Mouse (Mus musculus): ENCODE results near the gene Miga1. TPM values are rescaled to one million over a fixed set of nuclear protein-coding genes. Genes with fewer than 3 reads are reported as not detected.
A peak's percentile ranks its signal among the peaks of the same experiment; 100 is the strongest.

Gene Miga1
- polyA plus RNA-seq, 1 experiment, result 5.2 TPM

DNA sequence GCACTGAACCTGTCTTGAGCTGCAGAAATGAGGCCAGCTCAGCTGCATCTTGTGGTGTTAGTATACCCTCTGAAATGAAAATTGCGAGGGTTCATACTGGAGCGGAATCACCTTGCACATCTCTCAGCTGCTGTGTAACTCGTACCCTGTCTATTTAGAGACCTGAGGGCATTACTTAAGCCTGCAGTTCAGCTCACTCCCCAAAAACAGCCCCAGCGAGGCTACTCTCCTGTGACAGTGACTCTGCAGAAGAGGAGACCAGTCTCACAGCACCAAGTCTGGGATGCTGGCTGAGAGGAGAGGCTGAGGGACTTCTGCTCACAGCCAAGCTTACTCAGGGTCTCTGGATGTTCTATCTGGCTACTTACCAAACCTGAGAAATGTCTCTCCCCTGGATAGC lies 34.2 kb downstream of the Miga1 start:
- no peak for TF ChIP-seq FLI1 (IDR thresholded peaks at IDR 0.05; ENCODE audit: low read length)
- no peak for TF ChIP-seq GATA1 (IDR thresholded peaks at IDR 0.05; ENCODE audit: borderline replicate concordance, low read length)
- Histone ChIP-seq H3K9me3 (no peaks in the 10 kb centered on the region), H3K4me3 (replicated peaks) (no peak overlapping the region), H3K27me3 (replicated peaks) (no peaks in the 10 kb centered on the region), H3K36me3 (replicated peaks; ENCODE audit: low read length) (peaks cover 71% of the 10 kb centered on the region), H3K4me1 (peaks cover 23% of the 10 kb centered on the region)

DNA sequence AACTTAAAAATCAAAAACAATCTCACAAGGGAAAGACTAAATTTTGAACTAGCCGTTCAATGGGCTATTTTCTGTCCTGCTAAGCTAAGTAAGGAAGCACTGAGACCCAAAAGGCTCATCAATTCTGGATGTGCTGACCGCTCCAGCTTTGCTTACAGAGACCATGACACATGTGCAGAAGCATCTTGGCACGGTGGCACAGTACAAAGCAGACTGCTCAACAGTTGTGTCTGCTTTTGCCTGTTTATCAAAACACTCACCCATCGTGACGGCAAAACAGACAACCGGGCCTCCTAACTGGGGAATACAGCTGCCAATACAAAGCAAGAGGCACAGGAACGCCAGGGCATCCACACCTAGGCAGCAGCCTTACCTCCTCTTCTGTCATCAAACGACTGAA lies 35.1 kb downstream of the Miga1 start:
- Histone ChIP-seq H3K27me3 (replicated peaks) (no peaks in the 10 kb centered on the region), H3K36me3 (replicated peaks; ENCODE audit: low read length) (peaks cover 73% of the 10 kb centered on the region), H3K9me3 (no peaks in the 10 kb centered on the region), H3K4me3 (replicated peaks) (no peak overlapping the region), H3K4me1 (peaks cover 23% of the 10 kb centered on the region)
- TF ChIP-seq GATA1 (IDR thresholded peaks at IDR 0.05; ENCODE audit: borderline replicate concordance, low read length), result no peak
- TF ChIP-seq FLI1 (IDR thresholded peaks at IDR 0.05; ENCODE audit: low read length), result no peak

DNA sequence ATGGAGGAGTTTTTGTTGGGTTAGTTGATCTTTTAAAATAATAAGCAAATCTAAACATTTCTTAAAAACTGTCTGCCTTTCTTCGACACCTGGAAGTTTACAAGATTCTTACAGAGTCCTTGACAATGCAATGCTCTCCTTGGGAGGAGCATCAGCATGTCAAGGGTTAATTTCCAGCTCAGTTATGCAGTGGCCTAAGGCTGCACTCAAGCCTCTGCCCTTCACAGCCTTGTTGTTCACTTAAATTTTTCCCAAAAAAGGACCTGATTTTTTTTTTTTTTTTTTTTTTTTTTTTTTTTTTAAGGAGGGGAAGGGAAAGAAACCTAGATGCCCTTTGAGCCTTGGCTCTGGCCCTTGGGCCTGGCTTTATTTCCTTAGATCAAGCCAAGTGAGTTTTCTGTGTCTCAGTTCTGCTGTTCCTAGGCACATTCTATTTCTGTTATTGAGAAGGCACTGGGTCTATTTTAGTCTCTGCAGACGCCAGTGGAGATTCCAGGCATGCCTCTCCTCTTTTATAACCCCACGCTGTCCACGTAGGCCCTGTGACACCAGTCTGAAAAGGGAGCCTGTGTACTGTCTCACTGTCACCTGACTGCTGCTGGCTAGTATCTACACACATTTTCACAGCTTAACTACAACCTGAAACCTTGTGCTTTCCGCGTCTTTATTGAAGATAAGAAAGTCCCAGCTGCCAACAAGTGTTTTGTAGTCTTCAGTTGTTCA lies 36.0 kb downstream of the Miga1 start:
- Histone ChIP-seq H3K9me3 (no peaks in the 10 kb centered on the region), H3K27me3 (replicated peaks) (no peaks in the 10 kb centered on the region), H3K36me3 (replicated peaks; ENCODE audit: low read length) (peaks cover 70% of the 10 kb centered on the region), H3K4me3 (replicated peaks) (no peak overlapping the region), H3K4me1 (peaks cover 23% of the 10 kb centered on the region)
- no peak for TF ChIP-seq GATA1 (IDR thresholded peaks at IDR 0.05; ENCODE audit: borderline replicate concordance, low read length)
- TF ChIP-seq FLI1 (IDR thresholded peaks at IDR 0.05; ENCODE audit: low read length), result no peak

DNA sequence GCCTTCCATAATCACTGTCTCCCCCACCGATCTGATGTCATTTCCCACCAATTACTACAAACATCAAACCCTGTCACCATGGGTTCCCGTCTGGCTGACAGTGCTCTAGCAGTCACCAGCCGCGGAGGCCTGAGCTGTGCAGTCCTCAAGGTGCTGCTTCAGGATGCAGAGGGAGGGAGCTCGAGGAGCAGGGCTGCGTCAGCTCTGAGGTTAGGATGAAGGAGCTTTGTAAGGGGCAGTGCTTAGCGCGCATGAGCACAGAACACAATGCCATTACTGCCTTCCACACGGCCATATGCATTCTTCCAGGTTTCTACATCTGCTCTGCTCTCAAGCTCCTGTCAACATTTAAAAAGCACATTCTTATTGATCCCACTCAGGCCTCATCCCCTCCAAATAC lies 37.2 kb downstream of the Miga1 start:
- Histone ChIP-seq H3K27me3 (replicated peaks) (no peaks in the 10 kb centered on the region), H3K36me3 (replicated peaks; ENCODE audit: low read length) (peaks cover 62% of the 10 kb centered on the region), H3K4me3 (replicated peaks) (peak overlapping the region; percentile 18), H3K9me3 (no peaks in the 10 kb centered on the region), H3K4me1 (peaks cover 19% of the 10 kb centered on the region)
- TF ChIP-seq FLI1 (IDR thresholded peaks at IDR 0.05; ENCODE audit: low read length) (no peak), GATA1 (IDR thresholded peaks at IDR 0.05; ENCODE audit: borderline replicate concordance, low read length) (no peak)

DNA sequence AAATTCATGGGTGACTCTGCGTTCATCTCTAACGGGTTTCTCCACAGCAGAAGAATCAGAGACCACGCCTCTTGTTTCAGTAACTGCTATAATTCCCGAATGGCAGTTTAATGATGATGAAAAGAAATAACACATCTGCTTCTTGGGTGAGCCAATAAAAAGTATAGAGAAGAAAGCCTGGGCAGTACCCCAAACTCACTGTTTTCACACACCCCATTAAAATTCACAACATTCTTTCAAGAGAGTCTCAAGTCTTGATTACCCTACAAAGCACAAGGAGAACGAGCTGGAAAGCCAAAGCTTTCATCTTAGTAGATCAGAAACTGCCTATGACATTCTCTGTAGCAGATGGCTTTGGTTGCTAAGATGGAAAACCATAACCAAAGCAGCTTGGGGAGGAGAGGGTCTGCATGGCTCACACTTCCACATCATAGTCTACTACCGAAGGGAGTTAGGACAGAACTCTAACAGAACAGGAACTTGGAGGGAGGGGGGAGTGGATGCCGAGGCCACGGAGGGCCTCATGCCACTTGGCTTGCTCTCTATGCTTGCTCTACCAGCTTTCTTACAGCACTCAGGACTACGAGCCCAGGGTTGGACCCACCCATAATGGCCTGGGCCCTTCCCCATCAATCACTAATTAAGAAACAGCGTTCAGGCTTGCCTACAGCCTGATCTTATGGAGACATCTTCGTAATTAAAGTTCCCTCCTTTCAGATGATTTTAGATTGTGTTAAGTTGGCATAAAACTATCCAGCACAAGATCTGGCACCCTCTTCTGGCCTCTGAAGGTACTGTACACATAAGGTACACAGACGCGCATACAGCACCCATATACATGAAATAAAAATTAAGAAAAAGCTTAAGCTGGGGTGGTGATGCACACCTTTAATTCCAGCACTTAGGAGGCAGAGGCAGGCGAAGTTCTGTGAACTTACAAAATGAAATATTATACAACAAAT lies 39.5 kb downstream of the Miga1 start:
- Histone ChIP-seq H3K4me3 (replicated peaks) (no peak overlapping the region), H3K27me3 (replicated peaks) (no peaks in the 10 kb centered on the region), H3K4me1 (peaks cover 19% of the 10 kb centered on the region), H3K36me3 (replicated peaks; ENCODE audit: low read length) (peaks cover 63% of the 10 kb centered on the region), H3K9me3 (no peaks in the 10 kb centered on the region)
- TF ChIP-seq FLI1 (IDR thresholded peaks at IDR 0.05; ENCODE audit: low read length) (no peak), GATA1 (IDR thresholded peaks at IDR 0.05; ENCODE audit: borderline replicate concordance, low read length) (no peak)

DNA sequence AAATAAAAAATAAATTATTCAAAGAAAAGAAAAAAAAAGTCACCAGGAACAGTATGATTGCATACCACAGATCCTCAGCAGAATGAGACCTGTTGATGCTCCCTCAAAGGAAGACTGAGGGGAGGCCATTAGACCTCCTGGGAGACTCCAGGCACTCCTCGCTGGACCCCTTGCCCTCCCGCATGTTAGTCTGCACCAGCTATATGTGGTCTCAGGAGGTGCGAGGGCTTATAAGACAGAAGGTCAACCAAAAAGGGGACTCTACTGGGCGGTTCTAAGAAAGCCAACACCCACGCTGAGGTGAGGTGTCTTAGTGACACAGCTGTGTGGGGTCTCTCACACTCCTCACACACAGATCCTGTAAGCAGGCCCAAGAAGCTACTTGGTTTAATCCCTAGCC lies 44.3 kb downstream of the Miga1 start:
- H3K27me3 ChIP-seq (replicated peaks), result no peaks in the 10 kb centered on the region
- peaks cover 11% of the 10 kb centered on the region for H3K4me1 ChIP-seq
- H3K9me3 ChIP-seq, result no peaks in the 10 kb centered on the region
- H3K4me3 ChIP-seq (replicated peaks), result no peak overlapping the region
- no peak for TF ChIP-seq GATA1 (IDR thresholded peaks at IDR 0.05; ENCODE audit: borderline replicate concordance, low read length)
- no peak for TF ChIP-seq FLI1 (IDR thresholded peaks at IDR 0.05; ENCODE audit: low read length)
- H3K36me3 ChIP-seq (replicated peaks; ENCODE audit: low read length), result peaks cover 64% of the 10 kb centered on the region

DNA sequence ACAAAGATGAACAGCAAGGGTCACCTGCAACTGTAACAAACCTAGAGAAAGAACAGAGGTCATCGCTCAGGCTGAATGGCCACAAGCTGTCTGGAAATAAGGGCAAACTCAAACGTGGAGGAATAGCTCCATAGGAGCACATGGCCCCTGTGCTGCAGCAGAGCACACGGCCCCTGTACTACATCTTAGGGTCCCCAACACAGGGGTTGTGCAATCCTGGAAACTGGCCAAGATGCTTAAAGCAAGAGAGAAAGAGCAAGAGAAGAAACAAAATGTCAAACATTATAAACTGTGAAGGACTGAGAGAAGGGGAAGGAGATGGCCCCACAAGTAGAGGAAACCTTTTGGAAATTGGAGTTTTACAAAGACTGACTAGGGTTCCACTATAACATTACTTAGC lies 45.8 kb downstream of the Miga1 start:
- no peaks in the 10 kb centered on the region for H3K9me3 ChIP-seq
- TF ChIP-seq FLI1 (IDR thresholded peaks at IDR 0.05; ENCODE audit: low read length), result no peak
- TF ChIP-seq GATA1 (IDR thresholded peaks at IDR 0.05; ENCODE audit: borderline replicate concordance, low read length), result no peak
- no peak overlapping the region for H3K4me3 ChIP-seq (replicated peaks)
- peaks cover 11% of the 10 kb centered on the region for H3K4me1 ChIP-seq
- no peaks in the 10 kb centered on the region for H3K27me3 ChIP-seq (replicated peaks)
- peaks cover 63% of the 10 kb centered on the region for H3K36me3 ChIP-seq (replicated peaks; ENCODE audit: low read length)

DNA sequence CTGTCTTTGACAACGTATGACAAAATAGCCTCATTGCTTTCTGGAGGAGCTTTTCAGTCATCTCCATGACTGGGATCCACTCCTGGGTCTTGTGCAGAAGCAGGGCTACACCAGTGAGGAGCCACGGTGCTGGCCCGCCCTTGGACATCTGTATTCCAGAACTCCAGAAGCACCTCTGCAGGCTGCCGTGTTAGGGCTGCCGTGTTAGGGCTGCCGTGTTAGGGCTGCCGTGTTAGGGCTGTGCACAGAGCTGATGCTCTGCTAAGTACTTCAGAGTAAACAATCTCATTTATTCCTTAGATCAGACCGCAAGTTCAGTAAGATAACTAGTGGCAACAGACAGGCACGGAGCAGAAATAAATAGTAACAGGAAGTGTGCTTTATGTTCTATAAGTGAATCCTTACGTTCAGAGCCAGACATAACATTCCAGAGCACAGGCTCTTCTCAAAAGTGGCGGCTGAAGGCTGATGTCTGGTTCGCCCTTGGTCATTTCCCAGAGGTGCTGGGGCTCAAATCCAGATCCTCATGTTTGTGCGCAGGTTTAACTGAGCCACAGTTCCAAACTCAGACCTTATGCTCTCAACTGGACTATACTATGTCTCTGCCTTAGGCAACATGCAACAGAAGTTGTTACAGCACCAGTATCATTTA lies 46.6 kb downstream of the Miga1 start:
- no peaks in the 10 kb centered on the region for H3K9me3 ChIP-seq
- H3K36me3 ChIP-seq (replicated peaks; ENCODE audit: low read length), result peaks cover 70% of the 10 kb centered on the region

DNA sequence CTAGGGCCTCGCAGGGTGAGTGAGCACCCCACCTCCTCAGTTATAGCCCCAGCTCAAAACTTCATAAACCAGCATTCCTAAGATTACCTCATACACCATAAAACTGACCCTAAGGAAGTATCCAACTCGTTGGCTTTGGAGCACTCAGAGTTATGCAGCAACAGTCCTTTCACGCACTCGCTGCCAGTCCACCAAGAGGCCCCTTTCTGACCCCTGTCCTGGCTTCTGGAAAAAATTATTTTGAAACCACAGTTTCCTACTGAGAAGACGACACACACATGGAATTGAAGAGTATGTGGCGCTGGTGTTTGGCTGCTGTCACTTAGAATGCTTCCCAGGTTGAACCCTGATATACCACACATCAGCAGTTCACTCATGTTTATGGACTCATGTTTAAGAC lies 48.3 kb downstream of the Miga1 start:
- Histone ChIP-seq H3K9me3 (no peaks in the 10 kb centered on the region), H3K36me3 (replicated peaks; ENCODE audit: low read length) (peaks cover 81% of the 10 kb centered on the region)
- TF ChIP-seq FLI1 (IDR thresholded peaks at IDR 0.05; ENCODE audit: low read length) (no peak), GATA1 (IDR thresholded peaks at IDR 0.05; ENCODE audit: borderline replicate concordance, low read length) (no peak)

More for the DNA sequence above, 46.6 kb downstream of the Miga1 start:
- Histone ChIP-seq H3K27me3 (replicated peaks) (no peaks in the 10 kb centered on the region), H3K4me3 (replicated peaks) (no peak overlapping the region), H3K4me1 (peaks cover 11% of the 10 kb centered on the region)
- no peak for TF ChIP-seq GATA1 (IDR thresholded peaks at IDR 0.05; ENCODE audit: borderline replicate concordance, low read length)

More for the DNA sequence above, 48.3 kb downstream of the Miga1 start:
- Histone ChIP-seq H3K4me1 (peaks cover 11% of the 10 kb centered on the region), H3K4me3 (replicated peaks) (no peak overlapping the region), H3K27me3 (replicated peaks) (no peaks in the 10 kb centered on the region)

Data from megakaryocyte, embryonic 14.5 days (primary cell).